In genomic region chr17:48960161-48960698, GRCm38 (mm10) we compare ENCODE assay signal across 7 mouse cellular contexts. TPM values are rescaled to one million over a fixed set of nuclear protein-coding genes. Genes with fewer than 3 reads are reported as not detected.
A peak's percentile ranks its signal among the peaks of the same experiment; 100 is the strongest.
DNase-seq lines count a peak whose midpoint lies in the region; ATAC-seq and TF ChIP-seq lines count a peak whose summit lies in the region.

No protein-coding gene starts in this region.

- H3K4me2 ChIP-seq in forebrain, embryonic 15.5 days (replicated peaks), result peak overlapping the region; percentile 27
- H3K4me2 ChIP-seq in hindbrain, embryonic 11.5 days (replicated peaks; ENCODE audit: low read depth, low read length), result peak overlapping the region; percentile 17
- H3K4me2 ChIP-seq in limb, embryonic 14.5 days (replicated peaks; ENCODE audit: low read depth, low read length, severe bottlenecking), result peak overlapping the region; percentile 39
- H3K4me2 ChIP-seq in neural tube, embryonic 14.5 days (ENCODE audit: low read depth, low read length), result peak overlapping the region; percentile 30

- no peaks in the 10 kb centered on the region for H3K9me3 ChIP-seq in forebrain, embryonic 15.5 days
- no peaks in the 10 kb centered on the region for H3K9me3 ChIP-seq in hindbrain, embryonic 11.5 days (ENCODE audit: control insufficient read depth, low read length)
- no peaks in the 10 kb centered on the region for H3K9me3 ChIP-seq in limb, embryonic 14.5 days (ENCODE audit: control insufficient read depth, low read length)
- no peaks in the 10 kb centered on the region for H3K9me3 ChIP-seq in neural tube, embryonic 14.5 days (ENCODE audit: control insufficient read depth, low read length)

- TF ChIP-seq POLR2A in brain, embryonic 14.5 days (IDR thresholded peaks at IDR 0.05; ENCODE audit: borderline replicate concordance, extremely low read depth, insufficient read depth, insufficient read length, poor library complexity, severe bottlenecking), result no peak
- TF ChIP-seq POLR2A in limb, embryonic 14.5 days (IDR thresholded peaks at IDR 0.05; ENCODE audit: borderline replicate concordance, extremely low read depth, insufficient read depth, insufficient read length), result no peak

- 0 out of 2 replicates have a peak, but pooled peaks have one; percentile 26 for ATAC-seq in forebrain, embryonic 15.5 days (replicated peaks)
- peak; percentile 90 for ATAC-seq in hindbrain, embryonic 11.5 days (ENCODE audit: low FRiP score)
- peak; percentile 77 for ATAC-seq in limb, embryonic 14.5 days (ENCODE audit: low FRiP score, low read depth)
- peak; percentile 75 for ATAC-seq in neural tube, embryonic 14.5 days (ENCODE audit: low read depth)

- WGBS in forebrain, embryonic 15.5 days, result 7% methylated on average over 16 of the region's 16 CpGs
- 2% methylated on average over 15 of the region's 16 CpGs for WGBS in hindbrain, embryonic 11.5 days
- WGBS in limb, embryonic 14.5 days, result 4% methylated on average over 12 of the region's 16 CpGs
- WGBS in neural tube, embryonic 14.5 days, result 3% methylated on average over 16 of the region's 16 CpGs

- H3K27ac ChIP-seq in forebrain, embryonic 15.5 days (replicated peaks), result no peak overlapping the region
- no peak overlapping the region for H3K27ac ChIP-seq in hindbrain, embryonic 11.5 days (ENCODE audit: low read depth, low read length)
- H3K27ac ChIP-seq in limb, embryonic 14.5 days (replicated peaks; ENCODE audit: low read depth, low read length), result no peak overlapping the region
- no peak overlapping the region for H3K27ac ChIP-seq in neural tube, embryonic 14.5 days (ENCODE audit: low read depth, low read length)

- no peak overlapping the region for H3K4me3 ChIP-seq in forebrain, embryonic 15.5 days
- H3K4me3 ChIP-seq in hindbrain, embryonic 11.5 days (ENCODE audit: low read depth, low read length), result no peak overlapping the region
- H3K4me3 ChIP-seq in limb, embryonic 14.5 days (replicated peaks; ENCODE audit: low read length), result 0 out of 2 replicates have a peak overlapping the region, but pooled peaks have one; percentile 4
- no peak overlapping the region for H3K4me3 ChIP-seq in neural tube, embryonic 14.5 days (ENCODE audit: low read depth, low read length)

- H3K36me3 ChIP-seq in forebrain, embryonic 15.5 days, result no peaks in the 10 kb centered on the region
- no peaks in the 10 kb centered on the region for H3K36me3 ChIP-seq in hindbrain, embryonic 11.5 days (ENCODE audit: control insufficient read depth, insufficient read depth, low read length)
- H3K36me3 ChIP-seq in limb, embryonic 14.5 days (ENCODE audit: control insufficient read depth, insufficient read depth, low read length), result no peaks in the 10 kb centered on the region
- no peaks in the 10 kb centered on the region for H3K36me3 ChIP-seq in neural tube, embryonic 14.5 days (ENCODE audit: control insufficient read depth, insufficient read depth, low read length)

- TF ChIP-seq CTCF in brain, embryonic 14.5 days (IDR thresholded peaks at IDR 0.05; ENCODE audit: borderline replicate concordance, extremely low read depth, insufficient read depth, insufficient read length), result no peak

- no peaks in the 10 kb centered on the region for H3K27me3 ChIP-seq in forebrain, embryonic 15.5 days
- no peaks in the 10 kb centered on the region for H3K27me3 ChIP-seq in hindbrain, embryonic 11.5 days (ENCODE audit: control insufficient read depth, insufficient read depth, low read length)
- H3K27me3 ChIP-seq in limb, embryonic 14.5 days (ENCODE audit: control insufficient read depth, insufficient read depth, low read length), result no peaks in the 10 kb centered on the region
- no peaks in the 10 kb centered on the region for H3K27me3 ChIP-seq in neural tube, embryonic 14.5 days (ENCODE audit: control insufficient read depth, insufficient read depth, low read length)

- no peak overlapping the region for H3K9ac ChIP-seq in forebrain, embryonic 15.5 days (replicated peaks)
- H3K9ac ChIP-seq in hindbrain, embryonic 11.5 days (ENCODE audit: low read depth, low read length), result no peak overlapping the region
- H3K9ac ChIP-seq in limb, embryonic 14.5 days (ENCODE audit: low read depth, low read length, severe bottlenecking), result no peak overlapping the region
- H3K9ac ChIP-seq in neural tube, embryonic 14.5 days (replicated peaks; ENCODE audit: low read depth, low read length), result no peak overlapping the region

- DNase-seq in brain, embryonic 14.5 days (ENCODE audit: low read depth), result peak; percentile 69
- peak; percentile 71 for DNase-seq in hindbrain, embryonic 11.5 days (ENCODE audit: low spot score)
- peak; percentile 34 for DNase-seq in limb, embryonic 14.5 days (ENCODE audit: low spot score)
- no peak for DNase-seq in MN1 (ENCODE audit: low spot score)
- no peak for DNase-seq in right cerebral cortex, adult 2 months (ENCODE audit: low spot score in 2 of 2)

- H3K4me1 ChIP-seq in forebrain, embryonic 15.5 days, result peaks cover 6% of the 10 kb centered on the region
- H3K4me1 ChIP-seq in hindbrain, embryonic 11.5 days (replicated peaks; ENCODE audit: control insufficient read depth, insufficient read depth, low read length), result no peaks in the 10 kb centered on the region
- H3K4me1 ChIP-seq in limb, embryonic 14.5 days (ENCODE audit: control insufficient read depth, insufficient read depth, low read length), result peaks cover 9% of the 10 kb centered on the region
- peaks cover 7% of the 10 kb centered on the region; the same call in 1 of the 2 replicates for H3K4me1 ChIP-seq in neural tube, embryonic 14.5 days (ENCODE audit: control insufficient read depth, insufficient read depth, low read length)

RNA-seq across cellular contexts. Expression of gene Lrfn2, which starts 28.1 kb away (rescaled TPM):
- polyA plus RNA-seq in brain, embryonic 14.5 days (2012; rRNA removed), result 6.2 and 9.0 TPM in 2 replicates
- 8.7 and 8.9 TPM in 2 replicates for polyA plus RNA-seq in forebrain, embryonic 15.5 days (2015; fragmentation: Nextera tagmentation; extraction: Ambion mirVana)
- 0.19 and 0.68 TPM in 2 replicates for polyA plus RNA-seq in hindbrain, embryonic 11.5 days (2014; fragmentation: Nextera tagmentation; extraction: Ambion mirVana)
- polyA plus RNA-seq in limb, embryonic 14.5 days (2012; rRNA removed), result 1.4 and 1.6 TPM in 2 replicates
- polyA plus RNA-seq in limb, embryonic 14.5 days (2014; fragmentation: Nextera tagmentation; extraction: Ambion mirVana), result 0.96 and 1.4 TPM in 2 replicates
- polyA plus RNA-seq in neural tube, embryonic 14.5 days (2014; fragmentation: Nextera tagmentation; extraction: Ambion mirVana), result 7.7 and 9.8 TPM in 2 replicates

Comparison
In these comparisons a context has a peak if more than half of its experiments do, and no peak if none do; other contexts are left out.
1. DNase-seq: peak in brain, embryonic 14.5 days (single experiment), hindbrain, embryonic 11.5 days (single experiment) and limb, embryonic 14.5 days (single experiment); none in MN1 (single experiment) and right cerebral cortex, adult 2 months (0 of 2).
2. ATAC-seq: peak in every context shown above with its lines; median percentile 90 in hindbrain, embryonic 11.5 days; 77 in limb, embryonic 14.5 days; 75 in neural tube, embryonic 14.5 days; 26 in forebrain, embryonic 15.5 days.
3. Peak in every context shown above with its lines, with median percentiles within 50 percentile points of each other: H3K4me2 ChIP-seq.